Mouse (Mus musculus): ENCODE measurements at regions not wholly inside any gene's neighbourhood (a gene's known extent, or its start where the extent isn't known, plus 50 kb on each side); places are given as distances from the start of the nearest gene placed in this dataset.

DNA sequence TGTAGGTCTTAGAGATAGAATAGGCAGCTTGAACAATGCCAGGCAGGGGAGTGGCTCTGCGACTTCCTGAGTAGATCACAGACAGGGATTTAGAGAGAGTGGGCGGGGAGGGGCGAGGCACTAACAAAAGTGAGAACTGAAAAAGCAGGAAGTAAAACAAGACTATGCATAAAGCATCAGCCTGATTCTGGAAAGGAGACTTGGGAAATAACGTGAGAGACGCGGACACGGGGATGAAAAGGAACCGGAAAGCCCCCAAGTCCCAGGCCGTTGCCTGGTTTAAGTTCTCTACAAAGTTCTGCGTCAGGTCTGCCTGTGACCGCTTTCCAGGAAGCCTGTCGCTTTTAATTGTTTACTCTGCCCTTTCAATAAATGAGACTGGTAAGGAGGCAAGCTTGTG is 86.3 kb downstream of the D16Ertd472e start:
- H3K4me1 ChIP-seq (replicated peaks) = 0 out of 2 replicates have a peak, but pooled peaks cover 6% of the 10 kb centered on the region
- H3K27ac ChIP-seq = no peak overlapping the region
- H3K9ac ChIP-seq (replicated peaks) = peak overlapping the region; percentile 35; the same call in 1 of the 2 replicates
- H3K4me2 ChIP-seq = peak overlapping the region; percentile 49
- H3K9me3 ChIP-seq = no peaks in the 10 kb centered on the region
- WGBS = 24% methylated on average over 12 of the region's 12 CpGs
- no peaks in the 10 kb centered on the region for H3K36me3 ChIP-seq
- ATAC-seq (ENCODE audit: insufficient number of reproducible peaks, insufficient read depth, low FRiP score, low TSS enrichment, low read depth) = no peak
- H3K4me3 ChIP-seq (replicated peaks) = peak overlapping the region; percentile 21; the same call in 1 of the 2 replicates
- H3K27me3 ChIP-seq = no peaks in the 10 kb centered on the region

DNA sequence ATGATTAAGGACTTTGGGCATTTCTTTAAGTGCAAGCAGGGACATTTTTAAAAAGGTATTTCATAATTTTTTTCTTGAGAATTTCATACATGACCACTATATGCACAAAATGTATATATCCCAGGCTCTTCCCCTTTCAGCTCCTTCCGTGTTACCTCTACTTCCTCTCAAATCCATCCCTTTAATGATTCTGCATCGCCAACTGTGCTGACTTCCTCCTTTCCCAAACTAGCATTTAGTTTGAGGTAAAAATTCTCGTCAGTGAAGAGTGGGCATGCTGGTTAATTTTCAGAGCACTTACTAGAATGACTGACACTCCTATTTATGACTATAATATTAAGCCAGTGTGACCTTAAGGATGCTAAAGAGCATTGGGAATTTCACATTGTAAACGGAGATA is 86.9 kb downstream of the D16Ertd472e start:
- Histone ChIP-seq H3K27ac (no peak overlapping the region), H3K4me2 (no peak overlapping the region), H3K9me3 (no peaks in the 10 kb centered on the region), H3K27me3 (no peaks in the 10 kb centered on the region), H3K4me3 (replicated peaks) (no peak overlapping the region), H3K36me3 (no peaks in the 10 kb centered on the region), H3K4me1 (replicated peaks) (0 out of 2 replicates have a peak, but pooled peaks cover 6% of the 10 kb centered on the region), H3K9ac (replicated peaks) (no peak overlapping the region)
- ATAC-seq (ENCODE audit: insufficient number of reproducible peaks, insufficient read depth, low FRiP score, low TSS enrichment, low read depth) = no peak
- WGBS = 45% methylated on average over 4 of the region's 4 CpGs

DNA sequence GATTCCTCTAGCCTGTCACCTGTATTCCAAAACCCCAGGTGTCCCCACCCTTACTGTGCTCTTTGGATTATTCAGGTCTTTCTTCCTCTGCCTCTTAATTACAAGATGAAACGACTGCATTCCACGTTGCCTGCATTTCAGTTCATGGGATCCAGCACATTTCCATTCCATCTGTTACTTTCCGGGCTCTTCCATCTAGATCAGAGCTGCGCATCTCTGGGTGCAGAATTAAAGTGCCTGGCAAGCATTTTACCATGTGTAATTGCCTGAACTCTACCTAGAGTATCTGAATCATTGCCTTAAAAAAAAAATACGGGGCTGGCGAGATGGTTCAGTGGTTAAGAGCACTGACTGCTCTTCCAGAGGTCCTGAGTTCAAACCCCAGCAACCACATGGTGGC is 90.0 kb downstream of the D16Ertd472e start:
- WGBS = 88% methylated on average over 6 of the region's 6 CpGs
- Histone ChIP-seq H3K9ac (replicated peaks) (no peak overlapping the region), H3K4me1 (replicated peaks) (0 out of 2 replicates have a peak, but pooled peaks cover 6% of the 10 kb centered on the region), H3K27me3 (no peaks in the 10 kb centered on the region), H3K27ac (no peak overlapping the region), H3K9me3 (no peaks in the 10 kb centered on the region), H3K4me3 (replicated peaks) (no peak overlapping the region), H3K4me2 (no peak overlapping the region), H3K36me3 (no peaks in the 10 kb centered on the region)
- ATAC-seq (ENCODE audit: insufficient number of reproducible peaks, insufficient read depth, low FRiP score, low TSS enrichment, low read depth) = no peak

DNA sequence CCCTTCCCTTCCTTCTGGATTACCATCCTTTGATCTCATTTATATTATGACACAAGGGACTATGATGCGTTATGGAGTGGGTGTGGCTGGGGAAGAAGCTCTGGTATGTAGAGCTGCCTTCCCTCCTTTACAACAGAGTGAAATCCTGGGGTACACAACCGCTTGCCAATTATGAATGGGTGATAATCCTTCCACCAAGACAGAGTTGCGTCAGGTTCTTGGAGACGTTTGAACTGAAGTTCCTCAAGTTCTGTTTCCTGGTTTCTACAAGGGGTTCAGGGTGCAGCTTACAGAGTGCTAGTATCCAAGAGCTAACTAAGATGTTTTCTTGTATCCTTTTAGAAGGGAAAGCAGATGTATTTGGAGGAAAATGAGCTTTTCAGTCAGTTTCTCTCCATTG is 92.2 kb downstream of the D16Ertd472e start:
- WGBS = 89% methylated on average over 4 of the region's 4 CpGs
- Histone ChIP-seq H3K27me3 (no peaks in the 10 kb centered on the region), H3K27ac (no peak overlapping the region), H3K4me2 (no peak overlapping the region), H3K9me3 (no peaks in the 10 kb centered on the region), H3K4me3 (replicated peaks) (no peak overlapping the region), H3K4me1 (replicated peaks) (peaks cover 3% of the 10 kb centered on the region; the same call in 1 of the 2 replicates), H3K36me3 (no peaks in the 10 kb centered on the region), H3K9ac (replicated peaks) (no peak overlapping the region)
- ATAC-seq (ENCODE audit: insufficient number of reproducible peaks, insufficient read depth, low FRiP score, low TSS enrichment, low read depth) = no peak

DNA sequence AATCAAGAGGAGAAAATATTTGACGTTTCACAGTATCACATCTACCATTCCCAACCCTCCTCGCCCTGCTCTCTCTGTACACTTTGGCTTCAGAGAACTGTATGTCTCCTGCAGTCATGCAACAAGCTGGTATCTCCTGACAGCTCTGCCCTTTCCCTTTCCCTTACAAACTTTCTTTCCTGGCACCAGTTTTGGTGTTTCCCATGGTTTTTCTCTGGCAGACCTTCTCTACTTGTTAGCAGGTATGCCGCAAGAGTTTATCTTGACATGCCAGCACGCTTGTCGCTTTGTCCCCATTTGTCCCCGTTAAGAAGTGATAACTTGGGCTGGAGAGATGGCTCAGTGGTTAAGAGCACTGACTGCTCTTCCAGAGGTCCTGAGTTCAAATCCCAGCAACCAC is 94.9 kb downstream of the D16Ertd472e start:
- WGBS = 90% methylated on average over 6 of the region's 6 CpGs
- H3K4me1 ChIP-seq (replicated peaks) = peaks cover 3% of the 10 kb centered on the region; the same call in 1 of the 2 replicates
- 0 out of 2 replicates have a peak overlapping the region, but pooled peaks have one; percentile 35 for H3K27ac ChIP-seq
- no peaks in the 10 kb centered on the region for H3K27me3 ChIP-seq
- no peak overlapping the region for H3K4me3 ChIP-seq (replicated peaks)
- H3K9ac ChIP-seq (replicated peaks) = no peak overlapping the region
- ATAC-seq (ENCODE audit: insufficient number of reproducible peaks, insufficient read depth, low FRiP score, low TSS enrichment, low read depth) = no peak
- H3K4me2 ChIP-seq = no peak overlapping the region
- no peaks in the 10 kb centered on the region for H3K9me3 ChIP-seq
- no peaks in the 10 kb centered on the region for H3K36me3 ChIP-seq

DNA sequence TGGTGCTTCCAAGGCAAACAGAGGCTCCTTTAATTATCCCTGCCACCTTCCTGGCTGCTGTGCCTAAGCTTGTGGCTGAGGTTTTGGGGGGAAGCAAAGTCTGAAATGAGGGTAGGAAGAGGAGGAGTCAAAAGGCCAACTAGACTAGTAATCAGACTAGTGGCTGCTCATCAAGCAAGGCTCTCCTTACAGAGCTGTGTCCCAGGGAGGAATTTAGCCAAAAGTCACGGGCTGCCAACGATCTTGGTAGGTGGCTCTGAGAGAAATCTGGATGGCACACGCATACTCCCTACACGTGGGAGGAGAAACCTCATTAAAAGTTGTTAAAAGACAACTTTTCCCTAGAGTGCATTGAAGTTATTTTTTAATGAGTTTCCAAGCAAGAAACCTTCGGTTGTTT is 95.4 kb downstream of the D16Ertd472e start:
- H3K9me3 ChIP-seq = no peaks in the 10 kb centered on the region
- ATAC-seq (ENCODE audit: insufficient number of reproducible peaks, insufficient read depth, low FRiP score, low TSS enrichment, low read depth) = no peak
- no peak overlapping the region for H3K4me2 ChIP-seq
- H3K27ac ChIP-seq = 0 out of 2 replicates have a peak overlapping the region, but pooled peaks have one; percentile 35
- H3K36me3 ChIP-seq = no peaks in the 10 kb centered on the region
- H3K4me3 ChIP-seq (replicated peaks) = no peak overlapping the region
- 30% methylated on average over 5 of the region's 5 CpGs for WGBS
- H3K27me3 ChIP-seq = no peaks in the 10 kb centered on the region
- H3K9ac ChIP-seq (replicated peaks) = no peak overlapping the region
- peaks cover 3% of the 10 kb centered on the region; the same call in 1 of the 2 replicates for H3K4me1 ChIP-seq (replicated peaks)

DNA sequence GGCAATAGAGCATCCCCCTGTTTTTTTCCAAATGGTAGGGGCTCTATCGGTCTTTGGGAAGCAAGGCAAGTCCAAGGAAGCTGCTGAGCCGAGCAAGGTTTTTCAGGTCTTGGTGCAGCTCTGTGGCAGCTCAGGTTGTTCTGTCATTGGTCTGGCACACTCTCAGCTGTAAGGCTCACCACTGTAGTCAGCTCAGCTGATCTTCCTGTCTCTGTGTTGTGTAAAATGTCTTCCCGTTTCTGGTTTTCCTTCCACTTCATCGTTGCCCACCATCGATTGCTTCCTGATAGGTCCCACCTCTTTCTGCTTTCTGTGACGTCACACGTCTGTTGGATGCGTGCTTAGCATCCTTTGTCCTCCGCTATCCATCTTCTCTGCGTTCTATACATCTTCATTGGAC is 96.2 kb downstream of the D16Ertd472e start:
- H3K36me3 ChIP-seq = no peaks in the 10 kb centered on the region
- H3K4me2 ChIP-seq = no peak overlapping the region
- 94% methylated on average over 10 of the region's 10 CpGs for WGBS
- no peak overlapping the region for H3K27ac ChIP-seq
- no peak overlapping the region for H3K9ac ChIP-seq (replicated peaks)
- H3K27me3 ChIP-seq = no peaks in the 10 kb centered on the region
- no peak for ATAC-seq (ENCODE audit: insufficient number of reproducible peaks, insufficient read depth, low FRiP score, low TSS enrichment, low read depth)
- H3K4me1 ChIP-seq (replicated peaks) = peaks cover 3% of the 10 kb centered on the region; the same call in 1 of the 2 replicates
- no peaks in the 10 kb centered on the region for H3K9me3 ChIP-seq
- no peak overlapping the region for H3K4me3 ChIP-seq (replicated peaks)

DNA sequence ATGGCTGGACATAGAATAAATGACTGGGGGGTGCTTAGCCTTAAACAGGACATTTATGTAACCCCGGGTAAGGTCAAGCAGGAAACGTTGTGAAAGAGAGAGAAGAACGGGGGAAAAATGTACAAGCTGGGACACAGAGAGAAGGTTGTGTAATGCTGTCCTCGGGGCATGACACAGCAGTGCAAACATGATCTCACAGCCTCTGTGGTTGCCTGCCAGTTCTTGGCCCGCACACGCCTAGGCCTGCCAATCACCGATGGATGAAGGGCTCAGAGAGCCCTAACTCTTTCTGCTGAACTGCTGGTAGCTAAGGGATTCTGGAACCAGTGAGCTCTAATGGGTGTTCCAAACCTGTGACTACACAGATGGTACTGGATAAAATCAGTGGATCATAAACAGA is 96.5 kb upstream of the Btg3 start:
- Histone ChIP-seq H3K4me1 (replicated peaks) (no peaks in the 10 kb centered on the region), H3K4me3 (replicated peaks) (no peak overlapping the region)
- ATAC-seq (ENCODE audit: insufficient number of reproducible peaks, insufficient read depth, low FRiP score, low TSS enrichment, low read depth) = no peak

DNA sequence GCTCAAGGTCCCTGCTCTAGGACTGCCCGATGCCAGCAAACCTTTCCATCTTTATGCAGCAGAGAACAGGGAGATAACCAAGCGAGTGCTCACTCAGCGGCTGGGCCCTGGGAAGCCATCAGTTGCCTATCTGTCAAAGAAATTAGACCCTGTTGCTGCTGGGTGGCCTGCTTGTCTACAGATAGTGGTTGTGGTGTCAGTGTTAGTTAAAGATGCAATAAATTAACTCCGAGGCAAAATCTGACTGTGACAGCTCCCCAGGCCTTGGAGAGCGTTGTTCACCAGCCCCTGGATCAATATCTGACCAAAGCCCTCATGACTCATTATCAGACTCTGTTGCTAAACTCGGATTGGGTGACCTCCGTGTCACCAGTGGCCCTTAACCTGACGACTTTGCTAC is 83.0 kb upstream of the Btg3 start:
- Histone ChIP-seq H3K27ac (no peak overlapping the region), H3K9me3 (no peaks in the 10 kb centered on the region), H3K4me3 (replicated peaks) (no peak overlapping the region), H3K27me3 (no peaks in the 10 kb centered on the region), H3K4me2 (no peak overlapping the region), H3K4me1 (replicated peaks) (peaks cover 5% of the 10 kb centered on the region; the same call in 1 of the 2 replicates), H3K9ac (replicated peaks) (no peak overlapping the region), H3K36me3 (no peaks in the 10 kb centered on the region)
- no peak for ATAC-seq (ENCODE audit: insufficient number of reproducible peaks, insufficient read depth, low FRiP score, low TSS enrichment, low read depth)
- 63% methylated on average over 8 of the region's 8 CpGs for WGBS

More for the DNA sequence above, 96.5 kb upstream of the Btg3 start:
- no peak overlapping the region for H3K4me2 ChIP-seq
- no peaks in the 10 kb centered on the region for H3K36me3 ChIP-seq
- H3K27ac ChIP-seq = no peak overlapping the region
- no peaks in the 10 kb centered on the region for H3K27me3 ChIP-seq
- no peaks in the 10 kb centered on the region for H3K9me3 ChIP-seq
- H3K9ac ChIP-seq (replicated peaks) = no peak overlapping the region
- WGBS = 79% methylated on average over 7 of the region's 7 CpGs

DNA sequence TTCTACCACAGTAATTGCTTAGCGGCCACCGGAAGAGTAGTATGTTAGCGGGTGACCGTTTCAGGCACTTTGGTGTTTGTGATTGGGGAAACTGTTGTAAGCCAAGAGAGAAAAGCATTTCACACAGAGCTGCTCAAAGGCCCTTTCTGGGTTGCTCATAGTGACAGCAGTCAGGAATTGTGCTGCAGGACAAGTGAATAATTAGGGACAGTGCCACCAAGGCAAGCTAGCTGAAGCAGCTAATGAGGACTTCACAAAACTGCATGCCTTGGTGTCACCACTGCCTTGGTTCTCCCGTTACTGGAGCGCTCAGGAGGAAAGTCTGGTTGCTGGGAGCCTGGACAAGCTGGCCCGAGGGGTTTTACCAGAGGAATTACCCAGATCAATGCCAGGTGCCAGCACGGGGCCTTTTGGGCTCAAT is 80.7 kb upstream of the Btg3 start:
- 0 out of 2 replicates have a peak, but pooled peaks cover 4% of the 10 kb centered on the region for H3K27me3 ChIP-seq
- H3K27ac ChIP-seq = no peak overlapping the region
- no peak overlapping the region for H3K9ac ChIP-seq (replicated peaks)
- H3K4me2 ChIP-seq = no peak overlapping the region
- no peak for ATAC-seq (ENCODE audit: insufficient number of reproducible peaks, insufficient read depth, low FRiP score, low TSS enrichment, low read depth)
- H3K4me1 ChIP-seq (replicated peaks) = peaks cover 5% of the 10 kb centered on the region; the same call in 1 of the 2 replicates
- no peaks in the 10 kb centered on the region for H3K9me3 ChIP-seq
- H3K4me3 ChIP-seq (replicated peaks) = no peak overlapping the region
- H3K36me3 ChIP-seq = no peaks in the 10 kb centered on the region
- WGBS = 69% methylated on average over 8 of the region's 8 CpGs

DNA sequence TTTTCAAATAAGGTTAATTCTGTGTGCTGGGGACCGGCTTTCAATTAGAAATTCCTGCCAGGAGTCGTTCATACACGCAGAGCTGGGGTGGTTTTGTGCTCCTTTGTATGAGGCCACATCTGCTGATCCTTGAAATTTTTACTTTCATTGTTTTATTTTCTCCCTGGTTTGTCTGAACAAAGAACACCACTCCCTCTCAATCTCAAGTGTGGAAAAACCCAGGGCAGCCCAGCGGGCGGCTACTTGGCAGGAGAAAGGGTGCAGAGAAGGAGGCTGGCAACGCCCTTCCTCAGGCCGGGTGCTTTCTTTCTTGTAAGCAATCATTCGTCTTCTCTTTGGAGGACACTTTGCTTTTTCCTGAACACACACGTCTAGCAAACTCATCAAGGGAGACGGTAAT is 79.4 kb upstream of the Btg3 start:
- no peaks in the 10 kb centered on the region for H3K36me3 ChIP-seq
- no peak for ATAC-seq (ENCODE audit: insufficient number of reproducible peaks, insufficient read depth, low FRiP score, low TSS enrichment, low read depth)
- no peaks in the 10 kb centered on the region for H3K9me3 ChIP-seq
- H3K4me2 ChIP-seq = no peak overlapping the region
- H3K9ac ChIP-seq (replicated peaks) = no peak overlapping the region
- 81% methylated on average over 10 of the region's 10 CpGs for WGBS
- H3K4me1 ChIP-seq (replicated peaks) = peaks cover 5% of the 10 kb centered on the region; the same call in 1 of the 2 replicates
- 0 out of 2 replicates have a peak, but pooled peaks cover 4% of the 10 kb centered on the region for H3K27me3 ChIP-seq
- no peak overlapping the region for H3K27ac ChIP-seq
- no peak overlapping the region for H3K4me3 ChIP-seq (replicated peaks)

DNA sequence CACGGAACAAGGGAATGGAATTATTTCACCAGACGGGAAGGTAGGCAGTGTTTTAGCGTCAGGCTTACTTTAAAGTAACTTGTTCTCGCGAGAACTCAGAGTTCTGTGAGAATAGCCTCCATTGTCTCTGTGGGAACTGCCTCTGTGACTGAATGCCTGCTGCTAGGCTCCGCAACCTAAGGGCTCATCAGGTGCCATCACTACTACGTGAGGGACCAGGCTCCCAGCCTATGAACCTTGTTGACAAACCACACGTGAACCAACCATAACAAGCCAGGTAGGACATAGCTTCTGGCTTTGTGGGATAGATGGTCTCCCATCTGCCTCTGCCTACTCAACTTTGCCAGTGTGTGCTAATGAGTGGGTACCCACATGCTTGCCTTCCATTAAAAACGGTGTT is 77.5 kb upstream of the Btg3 start:
- 0 out of 2 replicates have a peak, but pooled peaks cover 4% of the 10 kb centered on the region for H3K27me3 ChIP-seq
- no peak for ATAC-seq (ENCODE audit: insufficient number of reproducible peaks, insufficient read depth, low FRiP score, low TSS enrichment, low read depth)
- no peaks in the 10 kb centered on the region for H3K9me3 ChIP-seq
- no peak overlapping the region for H3K27ac ChIP-seq
- 92% methylated on average over 9 of the region's 9 CpGs for WGBS
- peaks cover 5% of the 10 kb centered on the region; the same call in 1 of the 2 replicates for H3K4me1 ChIP-seq (replicated peaks)
- no peak overlapping the region for H3K9ac ChIP-seq (replicated peaks)
- H3K4me3 ChIP-seq (replicated peaks) = no peak overlapping the region
- H3K4me2 ChIP-seq = no peak overlapping the region
- H3K36me3 ChIP-seq = no peaks in the 10 kb centered on the region
